Mouse (Mus musculus) heart, embryonic 12.5 days (tissue): ENCODE data around the gene Misp. TPM values are rescaled to one million over a fixed set of nuclear protein-coding genes. Genes with fewer than 3 reads are reported as not detected.
A peak's percentile ranks its signal among the peaks of the same experiment; 100 is the strongest.

Source experiments
- ATAC-seq: fragments of 200-750 bp; cut with Nextera tagmentation; 2 replicates; pipeline ENCODE4 v1.8.0; 2017; ENCODE audit warnings: moderate TSS enrichment, moderate library complexity; ENCODE audit not compliant: insufficient number of reproducible peaks, low FRiP score
- H3K27ac ChIP-seq: fragments of 300-500 bp; sonication (generic); 2 replicates; pipeline ENCODE4 v1.5.1; 2016; ENCODE audit warnings: mild to moderate bottlenecking, moderate library complexity; ENCODE audit not compliant: poor library complexity, severe bottlenecking
- H3K27me3 ChIP-seq: fragments of 300-500 bp; sonication (generic); replicated peaks from 2 replicates; pipeline ENCODE4 v1.6.1; 2016; ENCODE audit warnings: mild to moderate bottlenecking, moderate library complexity
- H3K36me3 ChIP-seq: fragments of 300-500 bp; sonication (generic); 2 replicates; pipeline ENCODE4 v1.6.1; 2016; ENCODE audit warnings: mild to moderate bottlenecking, moderate library complexity
- H3K4me1 ChIP-seq: fragments of 300-500 bp; sonication (generic); replicated peaks from 2 replicates; pipeline ENCODE4 v1.6.1; 2016; ENCODE audit warnings: mild to moderate bottlenecking
- H3K4me2 ChIP-seq: fragments of 300-500 bp; sonication (generic); 2 replicates; pipeline ENCODE4 v1.6.1; 2016; ENCODE audit warnings: mild to moderate bottlenecking, moderate library complexity
- H3K4me3 ChIP-seq: fragments of 300-500 bp; sonication (generic); 2 replicates; pipeline ENCODE4 v1.5.1; 2016; ENCODE audit warnings: mild to moderate bottlenecking
- H3K9ac ChIP-seq: fragments of 300-500 bp; sonication (generic); 2 replicates; pipeline ENCODE4 v1.6.1; 2016; ENCODE audit warnings: mild to moderate bottlenecking, moderate library complexity
- H3K9me3 ChIP-seq: fragments of 300-500 bp; sonication (generic); replicated peaks from 2 replicates; pipeline ENCODE4 v1.6.1; 2016; ENCODE audit warnings: mild to moderate bottlenecking, moderate library complexity
- WGBS: fragments of 180-500 bp; shearing (Covaris S2); methylation state at CpG from one replicate; pipeline ENCODE4 v1.1.7; 2016; 5-methylcytosine and 5-hydroxymethylcytosine counted together
- polyA plus RNA-seq: library from polyadenylated mRNA; unstranded; fragments of >200 nt; fragmentation: Nextera tagmentation; extraction: Ambion mirVana; gene quantifications from 2 replicates; pipeline ENCODE4 v1.2.1, GENCODE M21; 2016

Gene Misp
- polyA plus RNA-seq, 1 experiment from 2014 or later, result 0.40 TPM

DNA sequence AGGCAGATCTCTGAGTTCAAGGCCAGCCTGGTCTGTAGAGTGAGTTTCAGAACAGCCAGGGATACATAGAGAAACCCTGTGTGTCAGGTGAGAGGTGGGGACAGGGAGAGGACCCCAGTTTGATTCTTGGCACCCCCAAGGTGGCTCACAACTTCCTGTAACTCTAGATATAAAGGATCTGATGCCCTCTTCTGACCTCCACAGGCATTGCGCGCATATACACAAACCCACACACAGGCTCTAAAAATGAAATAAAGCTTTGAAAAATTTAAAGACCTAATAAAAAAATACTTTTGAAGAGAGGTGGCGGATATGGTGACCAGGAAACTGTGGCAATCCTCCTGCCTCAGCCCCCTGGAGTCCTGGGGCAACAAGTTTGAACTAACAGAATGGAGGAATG lies 24.9 kb upstream of the Misp start:
- 0 out of 2 replicates have a peak, but pooled peaks cover 2% of the 10 kb centered on the region for H3K36me3 ChIP-seq
- no peak overlapping the region for H3K4me2 ChIP-seq
- H3K4me3 ChIP-seq, result no peak overlapping the region
- H3K27ac ChIP-seq, result no peak overlapping the region
- 91% methylated on average over 3 of the region's 3 CpGs for WGBS
- no peaks in the 10 kb centered on the region for H3K27me3 ChIP-seq
- H3K4me1 ChIP-seq, result peaks cover 26% of the 10 kb centered on the region
- H3K9me3 ChIP-seq, result no peaks in the 10 kb centered on the region
- ATAC-seq, result no peak
- no peak overlapping the region for H3K9ac ChIP-seq

DNA sequence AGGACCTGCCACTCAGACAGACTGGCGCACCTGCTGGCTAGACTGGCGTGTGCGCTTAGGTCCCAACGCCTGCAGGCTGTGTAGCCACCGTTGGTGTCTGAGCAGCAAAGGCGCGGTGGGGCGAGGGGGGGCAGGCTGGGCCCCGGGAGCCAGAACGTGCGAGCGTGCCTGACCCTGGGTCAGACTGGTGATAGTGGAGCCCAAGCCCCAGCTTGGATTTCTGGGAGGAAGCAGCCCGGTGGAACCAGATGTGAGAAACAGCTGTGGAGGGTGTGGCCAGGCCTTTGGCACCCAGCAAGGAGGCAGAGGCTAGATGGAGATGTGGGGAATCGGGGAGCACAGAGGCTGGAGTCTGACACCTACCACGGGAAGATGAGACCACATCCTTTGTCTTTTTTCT lies 23.5 kb upstream of the Misp start:
- Histone ChIP-seq H3K9ac (no peak overlapping the region), H3K4me3 (no peak overlapping the region), H3K9me3 (no peaks in the 10 kb centered on the region), H3K4me1 (peaks cover 34% of the 10 kb centered on the region), H3K4me2 (0 out of 2 replicates have a peak overlapping the region, but pooled peaks have one; percentile 2), H3K27me3 (no peaks in the 10 kb centered on the region), H3K36me3 (0 out of 2 replicates have a peak, but pooled peaks cover 2% of the 10 kb centered on the region), H3K27ac (peak overlapping the region; percentile 20; the same call in 1 of the 2 replicates)
- no peak for ATAC-seq
- WGBS, result 30% methylated on average over 15 of the region's 15 CpGs

DNA sequence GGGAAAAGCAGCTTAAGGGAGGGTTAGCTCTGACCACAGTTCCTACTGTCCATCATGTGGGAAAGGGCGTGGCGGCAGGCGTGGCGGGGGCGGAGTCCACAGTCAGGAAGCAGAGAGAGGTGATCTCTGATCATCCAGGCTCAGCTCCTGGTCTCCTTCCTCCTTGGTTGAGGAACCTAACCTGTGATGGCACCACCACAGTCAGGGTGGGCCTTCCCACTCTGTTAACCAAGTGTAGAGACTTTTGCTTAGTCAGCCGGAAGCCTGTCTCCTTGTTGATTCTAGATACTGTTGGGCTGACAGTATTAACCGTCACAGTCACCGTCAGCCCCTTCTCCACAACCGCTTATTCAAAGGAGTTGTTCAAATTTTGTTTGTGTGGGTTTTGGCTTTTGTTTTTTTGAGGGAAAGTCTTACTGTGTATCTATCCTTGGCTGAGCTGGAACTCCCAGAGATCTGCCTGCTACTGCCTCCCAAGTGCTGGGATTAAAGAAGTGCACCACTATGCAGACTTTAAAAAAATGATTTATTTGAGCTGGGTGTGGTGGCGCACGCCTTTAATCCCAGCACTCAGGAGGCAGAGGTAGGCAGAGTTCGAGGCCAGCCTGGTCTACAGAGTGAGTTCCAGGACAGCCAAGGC lies 22.4 kb upstream of the Misp start:
- WGBS, result 76% methylated on average over 12 of the region's 12 CpGs
- no peak overlapping the region for H3K4me2 ChIP-seq
- H3K36me3 ChIP-seq, result 0 out of 2 replicates have a peak, but pooled peaks cover 2% of the 10 kb centered on the region
- H3K9ac ChIP-seq, result no peak overlapping the region
- H3K4me1 ChIP-seq, result peaks cover 41% of the 10 kb centered on the region
- H3K27me3 ChIP-seq, result no peaks in the 10 kb centered on the region
- H3K9me3 ChIP-seq, result no peaks in the 10 kb centered on the region
- H3K27ac ChIP-seq, result 0 out of 2 replicates have a peak overlapping the region, but pooled peaks have one; percentile 5
- ATAC-seq, result no peak
- no peak overlapping the region for H3K4me3 ChIP-seq

DNA sequence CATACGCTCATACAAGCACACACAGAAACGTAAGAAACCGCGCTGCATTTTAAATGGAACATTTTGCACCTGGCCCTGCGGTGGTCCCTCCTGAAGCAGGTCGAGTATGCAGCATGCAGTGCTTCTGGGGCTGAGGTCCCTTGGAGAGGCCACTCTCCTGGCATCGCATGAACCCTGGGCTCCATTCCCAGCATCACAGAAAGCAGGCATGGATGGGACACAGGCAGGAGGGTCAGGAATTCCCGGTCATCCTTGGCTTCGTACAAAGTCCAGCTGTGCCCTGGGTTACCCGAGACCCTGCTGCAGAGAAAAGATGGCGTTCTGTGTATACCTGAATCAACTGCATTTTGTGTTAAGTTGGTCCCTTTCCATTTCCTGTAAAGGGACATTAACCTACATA lies 20.3 kb upstream of the Misp start:
- Histone ChIP-seq H3K4me3 (no peak overlapping the region), H3K9ac (no peak overlapping the region), H3K9me3 (no peaks in the 10 kb centered on the region), H3K4me2 (no peak overlapping the region), H3K4me1 (peaks cover 43% of the 10 kb centered on the region), H3K27ac (no peak overlapping the region), H3K27me3 (no peaks in the 10 kb centered on the region), H3K36me3 (0 out of 2 replicates have a peak, but pooled peaks cover 2% of the 10 kb centered on the region)
- 83% methylated on average over 11 of the region's 11 CpGs for WGBS
- ATAC-seq, result no peak

DNA sequence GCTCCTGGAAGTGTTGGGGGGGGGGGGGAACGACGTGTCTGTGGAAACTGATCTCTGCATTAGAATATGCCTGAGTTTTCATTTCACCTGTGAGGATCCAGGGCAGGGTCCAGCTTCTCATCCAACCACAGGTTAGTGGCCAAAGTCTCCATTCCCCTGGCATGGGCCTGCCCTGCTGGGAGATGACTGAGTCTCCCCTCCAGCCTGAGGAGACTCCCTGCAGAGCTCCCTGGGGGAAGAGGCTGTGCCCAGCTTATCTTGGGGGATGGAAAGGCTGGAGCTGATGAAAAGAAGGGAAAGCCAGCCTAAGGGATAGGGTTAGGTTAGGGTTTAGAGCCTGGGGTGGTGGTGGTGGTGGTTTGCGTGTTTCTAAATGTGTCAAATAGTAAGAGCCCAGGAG lies 19.0 kb upstream of the Misp start:
- Histone ChIP-seq H3K4me3 (no peak overlapping the region), H3K27me3 (no peaks in the 10 kb centered on the region), H3K27ac (peak overlapping the region; percentile 66), H3K9ac (peak overlapping the region; percentile 41; the same call in 1 of the 2 replicates), H3K9me3 (no peaks in the 10 kb centered on the region), H3K4me2 (peak overlapping the region; percentile 28), H3K4me1 (peaks cover 54% of the 10 kb centered on the region), H3K36me3 (no peaks in the 10 kb centered on the region)
- WGBS, result 40% methylated on average over 3 of the region's 3 CpGs
- ATAC-seq, result no peak

DNA sequence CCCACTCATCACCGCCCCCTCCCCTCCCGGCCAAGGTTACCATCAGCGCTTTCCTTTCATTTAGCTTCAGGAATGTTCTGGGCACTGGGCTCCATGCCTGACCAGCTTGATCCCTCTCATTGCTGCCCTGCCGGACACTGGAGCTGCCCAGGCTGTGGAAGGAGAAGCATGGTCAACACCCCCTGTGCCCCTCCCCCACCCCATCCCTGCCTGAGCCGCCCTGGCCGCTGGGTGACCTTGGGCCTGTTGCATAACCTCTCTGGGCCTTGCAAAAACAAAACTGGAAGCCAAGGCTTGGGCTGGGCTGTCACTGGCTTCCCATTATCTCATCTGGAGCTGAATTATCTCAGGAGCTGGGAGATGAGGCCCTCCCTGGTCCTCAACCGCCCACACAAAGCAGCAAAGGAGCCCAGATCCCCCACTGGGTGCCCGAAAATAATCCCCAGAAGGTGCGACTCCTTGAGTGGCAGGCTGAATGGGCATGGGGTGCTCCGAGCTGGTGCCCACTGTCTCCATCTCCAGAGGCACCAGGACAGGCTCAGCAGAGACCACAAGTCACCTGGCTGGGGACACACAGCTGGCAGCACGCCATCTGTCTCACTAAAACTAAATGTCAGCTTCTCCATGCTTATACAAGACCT lies 18.3 kb upstream of the Misp start:
- peak; percentile 53 for ATAC-seq
- no peaks in the 10 kb centered on the region for H3K9me3 ChIP-seq
- no peaks in the 10 kb centered on the region for H3K27me3 ChIP-seq
- H3K4me1 ChIP-seq, result peaks cover 56% of the 10 kb centered on the region
- peak overlapping the region; percentile 66 for H3K27ac ChIP-seq
- no peak overlapping the region for H3K4me3 ChIP-seq
- 22% methylated on average over 11 of the region's 11 CpGs for WGBS
- H3K4me2 ChIP-seq, result peak overlapping the region; percentile 28
- H3K36me3 ChIP-seq, result no peaks in the 10 kb centered on the region
- H3K9ac ChIP-seq, result peak overlapping the region; percentile 41; the same call in 1 of the 2 replicates

DNA sequence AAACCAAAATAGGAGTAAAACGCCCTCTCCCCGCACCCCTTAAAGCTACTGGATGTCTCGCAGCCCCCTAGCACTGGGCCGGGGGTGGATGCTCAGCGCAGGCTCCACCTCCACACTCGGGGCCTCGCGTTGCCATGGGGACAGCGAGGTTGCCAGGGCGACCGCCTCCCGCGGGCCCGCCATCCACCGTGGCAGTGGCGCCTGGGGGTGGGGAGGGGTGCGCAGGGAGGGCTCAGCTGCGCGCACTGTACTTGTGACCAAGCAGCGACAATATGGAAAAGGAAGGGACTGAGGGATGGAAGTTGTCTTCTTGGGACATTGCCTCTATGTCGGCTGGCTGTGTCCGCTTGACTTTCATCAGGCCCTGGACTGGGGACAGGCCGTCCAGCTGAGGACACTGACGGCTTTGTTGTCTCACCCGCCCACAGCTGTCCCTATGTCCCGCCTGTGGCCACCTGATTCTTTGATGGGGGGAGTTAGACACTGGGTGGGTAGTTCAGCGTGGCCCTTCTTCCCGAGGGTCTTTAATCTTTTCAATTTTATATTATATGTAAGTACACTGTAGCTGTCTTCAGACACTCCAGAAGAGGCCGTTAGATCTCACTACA lies 17.0 kb upstream of the Misp start:
- no peaks in the 10 kb centered on the region for H3K36me3 ChIP-seq
- H3K27ac ChIP-seq, result peak overlapping the region; percentile 62; the same call in 1 of the 2 replicates
- H3K4me1 ChIP-seq, result peaks cover 55% of the 10 kb centered on the region
- no peak overlapping the region for H3K4me3 ChIP-seq
- WGBS, result 14% methylated on average over 29 of the region's 29 CpGs
- H3K27me3 ChIP-seq, result no peaks in the 10 kb centered on the region
- no peak; the same call in 1 of the 2 replicates for ATAC-seq
- peak overlapping the region; percentile 40 for H3K4me2 ChIP-seq
- H3K9me3 ChIP-seq, result no peaks in the 10 kb centered on the region
- peak overlapping the region; percentile 56; the same call in 1 of the 2 replicates for H3K9ac ChIP-seq

DNA sequence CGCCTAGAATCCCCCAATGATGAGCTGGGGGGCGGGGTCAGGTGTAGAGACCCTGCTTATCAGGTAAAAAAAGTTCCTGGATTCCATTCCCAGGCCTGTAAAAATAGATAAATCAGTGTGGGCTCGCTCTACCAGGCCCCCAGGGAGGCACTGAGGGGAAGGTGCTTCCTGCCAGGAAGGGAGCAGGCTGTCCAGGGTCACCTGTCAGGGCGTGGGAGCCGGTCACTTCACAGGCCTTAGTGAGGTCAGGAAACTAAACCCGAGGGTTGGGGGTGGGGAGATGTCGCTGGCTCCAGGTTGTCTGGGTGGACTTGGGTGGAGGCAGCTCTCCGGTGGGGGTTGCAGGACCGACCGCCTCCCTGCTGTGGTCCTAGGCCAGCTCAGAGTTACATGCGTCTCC lies 15.2 kb upstream of the Misp start:
- no peaks in the 10 kb centered on the region for H3K9me3 ChIP-seq
- ATAC-seq, result peak; percentile 76
- no peaks in the 10 kb centered on the region for H3K27me3 ChIP-seq
- peaks cover 55% of the 10 kb centered on the region for H3K4me1 ChIP-seq
- H3K4me2 ChIP-seq, result peak overlapping the region; percentile 53
- peak overlapping the region; percentile 24 for H3K4me3 ChIP-seq
- peak overlapping the region; percentile 83 for H3K27ac ChIP-seq
- H3K9ac ChIP-seq, result 0 out of 2 replicates have a peak overlapping the region, but pooled peaks have one; percentile 54
- WGBS, result 24% methylated on average over 11 of the region's 11 CpGs
- H3K36me3 ChIP-seq, result peaks cover 4% of the 10 kb centered on the region

DNA sequence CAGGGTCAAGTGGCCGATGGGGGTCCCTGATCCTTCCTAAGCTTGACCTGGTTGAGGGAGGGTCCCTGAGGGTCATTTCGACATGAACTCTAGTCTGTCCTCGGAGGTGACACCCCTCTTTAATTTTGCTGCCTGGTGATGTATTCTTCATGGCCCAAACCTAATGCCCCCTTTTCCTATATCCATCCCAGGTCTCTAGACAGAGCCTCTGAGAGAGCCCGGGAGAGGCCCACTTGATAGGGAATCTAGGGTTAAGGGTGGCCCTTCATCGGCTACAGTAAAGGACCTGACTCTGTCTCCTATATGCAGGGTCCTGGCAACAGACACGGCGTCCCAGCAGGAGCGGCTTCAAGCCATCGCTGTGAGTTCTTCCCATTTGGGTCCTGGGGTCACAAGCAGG lies 14.5 kb upstream of the Misp start:
- peak overlapping the region; percentile 83 for H3K27ac ChIP-seq
- H3K36me3 ChIP-seq, result peaks cover 6% of the 10 kb centered on the region
- peak overlapping the region; percentile 24 for H3K4me3 ChIP-seq
- H3K4me2 ChIP-seq, result peak overlapping the region; percentile 53
- 68% methylated on average over 9 of the region's 9 CpGs for WGBS
- H3K4me1 ChIP-seq, result peaks cover 55% of the 10 kb centered on the region
- no peaks in the 10 kb centered on the region for H3K9me3 ChIP-seq
- no peak for ATAC-seq
- H3K9ac ChIP-seq, result peak overlapping the region; percentile 54
- H3K27me3 ChIP-seq, result no peaks in the 10 kb centered on the region

DNA sequence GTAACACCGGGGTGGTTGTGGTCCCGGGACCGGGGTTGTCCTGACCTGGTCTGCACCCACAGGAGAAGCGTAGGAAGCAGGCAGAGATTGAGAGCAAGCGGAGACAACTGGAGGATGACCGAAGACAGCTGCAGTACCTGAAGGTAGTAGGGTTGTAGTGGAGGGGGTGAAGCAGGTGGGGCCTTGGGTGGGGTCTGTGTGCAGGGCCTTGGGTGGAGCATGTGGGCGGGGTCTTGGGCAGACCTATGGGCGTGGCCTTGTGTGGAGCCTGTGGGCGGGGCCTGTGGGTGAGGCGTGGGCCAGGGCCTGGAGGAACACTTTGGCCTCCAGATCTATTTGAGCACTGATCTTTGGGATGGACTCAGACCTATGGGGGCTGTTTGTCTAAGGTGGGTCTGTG lies 13.8 kb upstream of the Misp start:
- peak overlapping the region; percentile 24 for H3K4me3 ChIP-seq
- peaks cover 6% of the 10 kb centered on the region for H3K36me3 ChIP-seq
- no peaks in the 10 kb centered on the region for H3K27me3 ChIP-seq
- peak overlapping the region; percentile 53 for H3K4me2 ChIP-seq
- H3K9ac ChIP-seq, result peak overlapping the region; percentile 54
- 0 out of 2 replicates have a peak, but pooled peaks have one; percentile 36 for ATAC-seq
- H3K9me3 ChIP-seq, result no peaks in the 10 kb centered on the region
- H3K27ac ChIP-seq, result peak overlapping the region; percentile 83
- WGBS, result 63% methylated on average over 10 of the region's 10 CpGs
- H3K4me1 ChIP-seq, result peaks cover 50% of the 10 kb centered on the region

DNA sequence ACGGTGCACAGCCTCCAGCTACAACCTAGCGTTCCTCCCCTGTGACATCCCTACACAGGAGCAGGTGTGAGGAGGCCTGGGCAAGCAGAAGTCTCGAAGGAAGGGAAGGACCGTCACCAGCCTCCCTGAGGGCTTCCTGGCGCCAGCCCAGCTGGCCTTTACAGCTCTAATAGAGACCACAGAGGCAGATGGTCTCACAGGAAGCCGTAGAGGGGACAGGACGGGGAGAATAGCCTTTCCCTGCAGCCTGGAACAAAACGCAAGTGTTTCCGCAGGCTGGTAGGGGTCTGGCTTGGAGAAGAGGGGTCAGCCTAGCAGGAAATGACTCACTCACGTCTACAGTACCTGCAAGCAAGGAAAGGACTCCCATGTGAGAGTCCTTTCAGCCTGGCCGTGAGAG lies 13.0 kb upstream of the Misp start:
- Histone ChIP-seq H3K27me3 (no peaks in the 10 kb centered on the region), H3K4me2 (peak overlapping the region; percentile 53), H3K36me3 (peaks cover 11% of the 10 kb centered on the region), H3K9ac (peak overlapping the region; percentile 55), H3K9me3 (no peaks in the 10 kb centered on the region), H3K4me1 (peaks cover 42% of the 10 kb centered on the region), H3K27ac (peak overlapping the region; percentile 83), H3K4me3 (peak overlapping the region; percentile 24)
- WGBS, result 48% methylated on average over 11 of the region's 11 CpGs
- 0 out of 2 replicates have a peak, but pooled peaks have one; percentile 11 for ATAC-seq
